Mouse (Mus musculus) heart, adult 9 months (tissue): ENCODE data around the gene Mre11a.
"Not testable (repeated sequence)": the region's sequence is repeated elsewhere in the genome, so short reads cannot be mapped to it uniquely, and the experiment has no call there.

ENCODE experiments used
- DNase-seq, 2 experiments: peaks; one replicate each; pipeline ENCODE4 v3.0.0; 2022; ENCODE audit warnings: low spot score in 2 of 2

Mre11a gene

GRCm38 (mm10) chr9:14868326-14868725 is 83.9 kb downstream of the Mre11a start:
- no peak for DNase-seq

DNA sequence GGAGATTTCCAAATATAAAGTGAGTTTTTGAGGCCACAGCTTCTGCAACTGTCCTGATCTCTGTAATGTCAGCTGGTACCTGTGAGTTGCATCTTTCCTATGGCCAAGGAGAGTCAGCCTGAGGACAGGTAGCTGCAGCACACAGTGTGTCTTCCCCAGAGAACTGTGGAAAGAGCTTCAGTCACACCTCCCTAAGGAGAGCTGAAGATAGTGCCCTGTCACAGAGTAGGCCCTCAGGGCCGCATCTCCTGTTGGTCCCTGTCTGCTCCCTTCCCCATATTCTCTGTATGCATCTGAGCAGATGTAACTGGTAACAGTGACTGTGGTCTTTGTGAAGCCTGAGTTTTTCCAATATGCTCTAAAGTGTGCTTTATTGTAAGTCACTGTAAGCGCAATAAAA is 85.9 kb downstream of the Mre11a start:
- DNase-seq, result no peak

DNA sequence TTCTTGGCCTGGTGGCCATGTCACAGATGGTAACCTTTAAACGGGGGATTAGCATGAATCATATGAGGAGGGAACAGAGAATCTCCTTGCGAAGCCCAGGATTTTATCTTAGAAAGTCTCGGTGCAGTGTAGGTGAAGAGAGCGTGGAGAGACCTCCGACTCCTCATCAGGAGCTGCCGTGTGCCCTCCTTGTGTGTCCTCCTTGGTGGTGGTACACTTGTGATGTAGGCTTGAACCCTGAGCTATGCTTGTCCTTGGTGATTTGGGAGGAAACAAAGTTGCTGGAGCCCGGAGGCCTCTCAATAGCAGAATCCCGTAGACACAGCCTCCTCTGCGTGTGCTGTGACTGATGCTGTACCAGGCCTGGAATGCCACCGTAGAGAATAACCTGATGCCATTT is 86.3 kb downstream of the Mre11a start:
- no peak for DNase-seq

- no peak for DNase-seq
Measured at GRCm38 (mm10) chr9:14871536-14871935, 87.1 kb downstream of the Mre11a start.

DNA sequence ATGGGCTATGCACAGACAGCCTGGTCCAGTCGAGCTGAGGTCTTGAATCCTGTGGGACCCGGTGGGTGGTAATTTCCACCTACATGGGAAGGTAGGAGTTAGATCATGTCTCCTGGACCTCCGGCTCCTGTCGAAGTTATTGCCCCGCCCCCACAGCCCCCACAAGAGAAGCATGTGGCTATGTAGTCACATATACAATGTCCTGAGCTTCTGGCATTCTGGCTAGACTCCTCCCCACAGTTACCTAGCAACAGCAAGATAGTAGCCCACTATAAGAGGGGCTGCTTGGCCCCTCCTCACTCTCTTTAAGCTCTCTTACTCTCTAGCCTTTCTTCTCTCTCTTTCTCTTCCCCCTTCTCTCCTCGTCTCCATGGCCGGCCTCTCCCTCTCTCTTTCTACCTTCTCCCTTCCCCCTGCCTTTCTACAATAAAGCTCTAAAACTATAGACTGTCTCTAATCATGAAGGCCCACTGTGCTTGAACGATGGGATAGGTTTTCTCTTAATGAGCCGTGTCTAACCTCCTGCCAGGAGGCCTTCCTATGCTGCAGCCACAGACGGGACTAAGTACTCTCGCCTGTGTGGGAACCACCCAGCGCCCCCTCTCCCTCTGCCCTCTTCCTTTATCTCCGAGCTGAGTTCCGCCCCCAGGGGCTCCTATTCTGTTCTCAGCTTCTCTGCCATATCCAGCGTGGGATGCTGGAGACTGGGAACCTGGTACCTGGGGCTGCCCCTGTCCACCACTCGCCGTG is 87.9 kb downstream of the Mre11a start:
- no peak for DNase-seq

DNA sequence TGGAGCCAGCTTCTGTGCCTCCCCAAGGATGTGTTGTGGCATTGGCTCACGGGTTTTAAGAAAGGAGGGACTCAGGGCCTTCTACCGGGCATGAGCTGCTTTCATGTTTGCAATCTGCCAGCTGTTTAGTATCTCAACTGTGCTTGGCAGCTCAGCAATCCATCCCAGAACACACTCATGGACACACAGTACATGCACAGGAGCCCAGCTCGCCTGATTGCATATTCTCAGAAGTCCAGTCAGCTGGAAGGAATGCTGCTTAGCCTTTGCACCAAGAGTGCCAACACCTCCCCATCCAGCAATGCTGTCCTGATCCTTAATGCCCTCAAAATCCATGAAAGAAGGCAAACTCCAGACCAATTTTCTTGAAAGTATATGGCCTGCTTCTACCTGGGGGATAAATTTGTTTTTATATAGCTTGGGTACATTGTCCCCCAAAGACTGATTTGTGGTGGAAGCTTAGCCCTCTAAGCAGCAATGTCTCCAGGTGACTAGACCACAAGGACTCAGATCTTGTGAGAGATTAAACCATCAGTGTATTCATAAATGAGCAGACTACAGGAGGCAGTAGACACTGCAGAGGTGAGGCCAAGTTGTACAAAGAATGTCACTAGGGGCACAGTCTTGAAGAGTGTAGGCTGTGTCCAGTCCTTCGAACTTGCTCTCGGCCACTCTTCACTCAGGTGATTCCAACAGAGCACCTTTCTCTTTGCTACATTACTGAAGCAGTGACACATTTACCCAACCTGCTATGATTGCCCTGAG is 91.5 kb downstream of the Mre11a start:
- DNase-seq, result peak in 1 of 2 experiments; percentile 10

DNA sequence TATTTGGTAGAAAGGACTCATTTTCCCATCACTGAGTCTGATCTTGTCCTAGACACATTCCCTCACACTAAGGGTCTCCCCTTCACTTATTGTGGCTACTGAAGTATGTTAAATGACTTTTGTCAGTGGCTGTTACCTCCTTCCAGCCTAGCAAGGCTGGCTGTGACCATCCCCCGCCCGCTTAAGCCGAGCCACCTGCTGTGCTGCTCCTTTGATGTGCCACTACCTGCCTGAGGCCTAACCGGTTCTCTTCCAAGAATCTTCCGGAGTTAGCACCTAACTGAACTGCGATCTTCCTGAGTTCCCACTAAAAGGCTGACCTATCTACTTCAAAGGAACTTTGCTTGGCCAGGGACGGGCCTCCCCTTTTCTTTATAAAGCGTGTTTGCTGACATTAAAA is 92.1 kb downstream of the Mre11a start:
- DNase-seq, result not testable (repeated sequence)

DNA sequence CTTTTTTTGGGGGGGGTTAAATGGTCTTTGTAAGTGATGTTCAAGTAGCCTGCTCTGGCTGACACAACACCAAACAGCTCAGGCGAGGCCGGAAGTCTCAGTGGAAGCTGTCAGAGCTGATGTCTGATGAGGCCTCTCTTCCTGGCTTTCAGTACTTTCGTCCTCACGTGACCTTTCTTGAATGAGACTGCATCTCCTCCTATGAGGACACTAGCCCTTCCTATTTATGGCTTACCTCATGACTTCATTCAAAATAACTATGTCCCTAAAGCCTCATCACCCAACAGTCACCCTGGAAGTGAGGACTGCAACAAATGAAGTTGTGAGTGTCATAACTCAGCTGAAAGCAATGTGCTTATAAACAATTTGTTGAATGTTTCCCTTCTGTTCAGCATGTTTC is 100.2 kb downstream of the Mre11a start:
- DNase-seq, result no peak

DNA sequence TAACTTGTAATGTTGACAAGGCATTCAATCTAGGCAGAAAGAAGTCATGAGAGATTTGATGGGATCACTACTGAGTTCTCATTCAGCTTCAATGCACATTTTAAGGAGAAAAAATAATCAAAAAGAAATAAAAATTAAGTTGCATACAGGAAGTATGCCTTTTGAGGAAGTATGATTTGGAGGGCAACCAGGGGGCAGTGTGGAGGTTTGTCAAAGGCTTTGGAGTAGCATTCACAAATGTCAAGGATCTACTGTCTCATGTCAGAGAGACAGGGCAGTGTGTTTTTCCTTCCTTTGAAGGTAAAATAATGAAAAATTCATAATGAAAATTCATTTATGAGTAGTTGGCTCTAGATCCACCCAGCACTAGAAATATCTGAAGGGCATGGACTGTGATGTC is 100.7 kb downstream of the Mre11a start:
- no peak for DNase-seq

- DNase-seq, result no peak
Measured at GRCm38 (mm10) chr9:14885954-14886353, 101.5 kb downstream of the Mre11a start.
